Mouse (Mus musculus) limb, embryonic 10.5 days (tissue): Measurements from ENCODE around the gene Snai1. TPM values are rescaled to one million over a fixed set of nuclear protein-coding genes. Genes with fewer than 3 reads are reported as not detected.

Experiments used
- DNase-seq: peaks from one replicate; pipeline ENCODE4 v3.0.0-alpha.2; 2017; ENCODE audit warnings: low spot score
- H3K27ac ChIP-seq: fragments of 300-500 bp; sonication (generic); 2 replicates; pipeline ENCODE4 v1.5.1; 2016; ENCODE audit warnings: mild to moderate bottlenecking
- H3K27me3 ChIP-seq: fragments of 300-500 bp; sonication (generic); 2 replicates; pipeline ENCODE4 v1.6.1; 2016; ENCODE audit warnings: low read depth, mild to moderate bottlenecking; ENCODE audit not compliant: poor library complexity, severe bottlenecking
- H3K36me3 ChIP-seq: fragments of 300-500 bp; sonication (generic); 2 replicates; pipeline ENCODE4 v1.6.1; 2016; ENCODE audit warnings: mild to moderate bottlenecking, moderate library complexity
- H3K4me1 ChIP-seq: fragments of 300-500 bp; sonication (generic); 2 replicates; pipeline ENCODE4 v1.6.1; 2016
- H3K4me3 ChIP-seq: fragments of 300-500 bp; sonication (generic); 2 replicates; pipeline ENCODE4 v1.5.1; 2016; ENCODE audit warnings: mild to moderate bottlenecking, moderate library complexity
- H3K9me3 ChIP-seq: fragments of 300-500 bp; sonication (generic); replicated peaks from 2 replicates; pipeline ENCODE4 v1.6.1; 2016; ENCODE audit warnings: mild to moderate bottlenecking
- WGBS: fragments of 180-500 bp; shearing (Covaris S2); methylation state at CpG from one replicate; pipeline ENCODE4 v1.1.7; 2016; 5-methylcytosine and 5-hydroxymethylcytosine counted together
- polyA plus RNA-seq: library from polyadenylated mRNA; unstranded; fragments of >200 nt; fragmentation: Nextera tagmentation; extraction: Ambion mirVana; gene quantifications from 2 replicates; pipeline ENCODE4 v1.2.1, GENCODE M21; 2016

Gene Snai1
- polyA plus RNA-seq, 1 experiment from 2014 or later = 94.9 TPM

- peak; percentile 50 for DNase-seq
- Histone ChIP-seq H3K9me3 (no peaks in the 10 kb centered on the region), H3K27ac (peak overlapping the region; percentile 88), H3K36me3 (peaks cover 24% of the 10 kb centered on the region), H3K27me3 (no peaks in the 10 kb centered on the region), H3K4me3 (0 out of 2 replicates have a peak overlapping the region, but pooled peaks have one; percentile 15), H3K4me1 (peaks cover 85% of the 10 kb centered on the region)
- whole genome bisulfite sequencing = 65% methylated on average over 18 of the region's 18 CpGs
These were observed 8.6 kb downstream of the Snai1 start for GRCm38 (mm10) chr2:167546447-167547195.

- Histone ChIP-seq H3K27me3 (no peaks in the 10 kb centered on the region), H3K9me3 (no peaks in the 10 kb centered on the region), H3K4me1 (peaks cover 81% of the 10 kb centered on the region), H3K36me3 (peaks cover 16% of the 10 kb centered on the region), H3K27ac (peak overlapping the region; percentile 88), H3K4me3 (no peak overlapping the region)
- no peak for DNase-seq
- 85% methylated on average over 8 of the region's 8 CpGs for WGBS
These were observed 9.4 kb downstream of the Snai1 start for GRCm38 (mm10) chr2:167547444-167547843.

- no peaks in the 10 kb centered on the region for H3K9me3 ChIP-seq
- H3K27me3 ChIP-seq = no peaks in the 10 kb centered on the region
- 91% methylated on average over 7 of the region's 7 CpGs for WGBS
- peaks cover 80% of the 10 kb centered on the region for H3K4me1 ChIP-seq
- no peak overlapping the region for H3K4me3 ChIP-seq
- peaks cover under 1% of the 10 kb centered on the region; the same call in 1 of the 2 replicates for H3K36me3 ChIP-seq
- H3K27ac ChIP-seq = peak overlapping the region; percentile 79
- no peak for DNase-seq
These were observed 11.0 kb downstream of the Snai1 start for GRCm38 (mm10) chr2:167548961-167549360.

DNA sequence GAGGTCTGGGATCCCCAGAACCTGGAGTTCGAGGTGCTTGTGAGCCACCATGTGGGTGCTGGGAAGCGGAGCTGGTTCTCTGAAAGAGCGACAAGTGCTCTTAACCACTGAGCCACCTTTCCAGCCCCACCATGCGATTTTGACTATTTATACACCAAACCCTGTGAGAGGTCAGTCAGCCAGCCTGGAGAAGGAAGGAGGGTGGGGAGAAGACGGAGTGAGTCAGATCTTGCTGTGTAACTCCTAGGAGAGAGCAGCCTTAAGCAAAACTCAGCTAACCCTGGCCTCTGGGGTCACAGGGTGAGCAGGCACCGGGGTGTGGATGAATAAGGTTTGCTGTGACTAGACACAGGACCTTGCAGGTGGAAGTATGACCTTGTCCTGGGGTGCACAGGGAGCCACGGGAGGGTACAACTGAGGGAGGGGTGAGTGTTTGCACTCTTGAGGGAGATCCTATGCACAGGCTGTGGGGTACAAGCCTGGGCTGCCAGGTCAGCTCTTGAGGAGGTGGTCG lies 12.4 kb downstream of the Snai1 start:
- H3K4me1 ChIP-seq = peaks cover 86% of the 10 kb centered on the region
- no peaks in the 10 kb centered on the region for H3K36me3 ChIP-seq
- H3K27ac ChIP-seq = peak overlapping the region; percentile 79
- H3K27me3 ChIP-seq = no peaks in the 10 kb centered on the region
- no peak overlapping the region for H3K4me3 ChIP-seq
- WGBS = 72% methylated on average over 8 of the region's 8 CpGs
- DNase-seq = no peak
- no peaks in the 10 kb centered on the region for H3K9me3 ChIP-seq

- no peaks in the 10 kb centered on the region for H3K9me3 ChIP-seq
- H3K4me1 ChIP-seq = peaks cover 86% of the 10 kb centered on the region
- H3K4me3 ChIP-seq = no peak overlapping the region
- no peaks in the 10 kb centered on the region for H3K36me3 ChIP-seq
- 84% methylated on average over 8 of the region's 8 CpGs for WGBS
- peak overlapping the region; percentile 69; the same call in 1 of the 2 replicates for H3K27ac ChIP-seq
- DNase-seq = no peak
- no peaks in the 10 kb centered on the region for H3K27me3 ChIP-seq
These were observed 13.4 kb downstream of the Snai1 start for GRCm38 (mm10) chr2:167551342-167551920.

DNA sequence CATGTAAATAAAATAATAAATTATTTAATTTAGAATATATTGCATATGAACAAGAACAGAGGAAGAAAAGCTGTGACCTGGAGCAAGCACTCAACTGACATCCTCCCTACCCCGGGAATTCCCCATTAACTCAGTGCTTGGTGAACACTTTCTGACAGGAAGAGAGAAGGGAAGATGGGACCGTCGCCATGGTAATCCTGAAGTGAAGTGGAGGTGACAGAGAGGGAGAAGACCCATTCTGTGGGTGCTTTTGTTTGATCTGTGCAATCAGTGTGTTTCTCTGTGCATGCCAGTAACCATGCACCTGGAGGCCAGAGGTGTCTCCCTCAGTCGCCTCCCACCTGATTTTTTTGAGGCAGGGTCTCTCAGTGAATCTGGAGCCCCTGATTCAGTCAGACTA lies 14.3 kb downstream of the Snai1 start:
- Histone ChIP-seq H3K4me3 (no peak overlapping the region), H3K27me3 (no peaks in the 10 kb centered on the region), H3K36me3 (no peaks in the 10 kb centered on the region), H3K4me1 (peaks cover 77% of the 10 kb centered on the region), H3K27ac (peak overlapping the region; percentile 84), H3K9me3 (no peaks in the 10 kb centered on the region)
- no peak for DNase-seq
- 85% methylated on average over 4 of the region's 4 CpGs for WGBS

- Histone ChIP-seq H3K27me3 (no peaks in the 10 kb centered on the region), H3K9me3 (no peaks in the 10 kb centered on the region), H3K4me1 (peaks cover 70% of the 10 kb centered on the region), H3K4me3 (no peak overlapping the region), H3K27ac (peak overlapping the region; percentile 84), H3K36me3 (no peaks in the 10 kb centered on the region)
- peak; percentile 72 for DNase-seq
- 9% methylated on average over 11 of the region's 11 CpGs for WGBS
These were observed 15.0 kb downstream of the Snai1 start for GRCm38 (mm10) chr2:167552927-167553402.

DNA sequence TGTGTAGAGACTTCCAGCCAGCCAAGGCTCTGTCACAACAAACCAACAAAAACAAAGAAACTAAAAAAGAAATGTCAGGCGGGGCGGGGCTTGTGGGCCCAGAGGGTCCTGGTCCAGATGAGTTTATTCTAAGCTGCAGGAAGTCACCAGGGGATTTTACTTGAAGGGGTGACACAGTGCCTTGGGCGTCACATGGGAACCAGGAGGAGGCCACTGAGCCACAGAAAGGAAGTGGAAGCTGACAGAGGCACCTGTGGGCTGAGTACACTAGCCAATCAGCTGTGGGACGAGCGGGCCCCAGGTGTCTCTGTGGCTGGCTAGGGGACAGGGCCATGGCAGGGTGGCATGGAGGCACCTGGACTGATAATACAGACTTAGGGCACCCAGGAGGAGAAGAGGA lies 17.8 kb downstream of the Snai1 start:
- H3K36me3 ChIP-seq = no peaks in the 10 kb centered on the region
- no peak overlapping the region; the same call in 1 of the 2 replicates for H3K4me3 ChIP-seq
- H3K27ac ChIP-seq = peak overlapping the region; percentile 84; the same call in 1 of the 2 replicates
- no peak for DNase-seq
- no peaks in the 10 kb centered on the region for H3K9me3 ChIP-seq
- WGBS = 85% methylated on average over 5 of the region's 5 CpGs
- 0 out of 2 replicates have a peak, but pooled peaks cover 3% of the 10 kb centered on the region for H3K27me3 ChIP-seq
- H3K4me1 ChIP-seq = peaks cover 73% of the 10 kb centered on the region

GRCm38 (mm10) chr2:167559413-167559812 lies 21.4 kb downstream of the Snai1 start:
- 0 out of 2 replicates have a peak, but pooled peaks cover 8% of the 10 kb centered on the region for H3K27me3 ChIP-seq
- no peaks in the 10 kb centered on the region for H3K9me3 ChIP-seq
- H3K36me3 ChIP-seq = no peaks in the 10 kb centered on the region
- peak; percentile 59 for DNase-seq
- peaks cover 78% of the 10 kb centered on the region for H3K4me1 ChIP-seq
- peak overlapping the region; percentile 87 for H3K27ac ChIP-seq
- WGBS = 16% methylated on average over 27 of the region's 27 CpGs
- H3K4me3 ChIP-seq = peak overlapping the region; percentile 26

DNA sequence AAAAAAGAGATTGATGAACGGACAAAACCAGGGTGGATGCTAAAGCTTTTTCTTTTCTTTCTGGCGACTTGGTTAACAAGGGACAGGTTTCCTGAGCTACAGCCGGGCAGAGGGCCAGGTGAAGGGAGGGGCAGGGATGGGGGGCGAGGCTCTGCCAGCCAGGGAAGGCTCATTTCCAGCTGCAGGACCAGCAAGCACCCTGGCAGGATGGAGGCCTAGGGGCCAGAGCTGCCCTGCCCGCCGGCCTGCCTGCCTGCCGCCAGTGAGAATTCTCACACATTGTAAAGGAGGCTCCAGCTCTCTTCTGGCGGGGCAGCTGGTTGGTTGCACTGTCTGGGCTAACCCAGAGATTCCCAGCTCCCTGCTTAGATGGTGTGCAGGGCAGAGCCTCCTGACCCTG lies 24.1 kb downstream of the Snai1 start:
- Histone ChIP-seq H3K27ac (peak overlapping the region; percentile 89), H3K27me3 (0 out of 2 replicates have a peak, but pooled peaks cover 8% of the 10 kb centered on the region), H3K4me1 (peaks cover 82% of the 10 kb centered on the region), H3K9me3 (no peaks in the 10 kb centered on the region), H3K4me3 (peak overlapping the region; percentile 25), H3K36me3 (no peaks in the 10 kb centered on the region)
- peak; percentile 53 for DNase-seq
- 19% methylated on average over 8 of the region's 8 CpGs for WGBS

DNA sequence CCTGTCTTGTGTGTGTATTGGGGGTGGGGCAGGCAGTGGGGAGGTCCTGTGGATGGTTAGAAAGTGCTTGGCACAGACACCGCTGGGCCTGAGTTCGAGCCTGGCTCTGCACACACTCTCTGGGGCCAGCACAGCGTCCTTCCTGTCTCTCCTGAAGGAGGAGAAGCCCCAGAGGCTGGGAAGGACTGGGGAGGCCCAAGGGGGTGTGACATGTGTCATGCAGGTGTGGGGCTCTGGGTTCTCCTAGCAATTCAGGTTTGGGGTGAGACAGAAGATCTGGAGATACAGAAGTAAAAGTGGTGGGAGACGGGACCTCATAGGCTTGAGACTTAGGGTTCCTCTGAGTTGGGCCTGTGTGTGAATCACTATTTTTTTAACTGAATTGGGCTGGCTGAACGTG lies 25.0 kb downstream of the Snai1 start:
- Histone ChIP-seq H3K4me3 (no peak overlapping the region), H3K27me3 (0 out of 2 replicates have a peak, but pooled peaks cover 8% of the 10 kb centered on the region), H3K9me3 (no peaks in the 10 kb centered on the region), H3K36me3 (no peaks in the 10 kb centered on the region), H3K27ac (peak overlapping the region; percentile 89), H3K4me1 (peaks cover 84% of the 10 kb centered on the region)
- 52% methylated on average over 5 of the region's 5 CpGs for WGBS
- DNase-seq = peak; percentile 59

DNA sequence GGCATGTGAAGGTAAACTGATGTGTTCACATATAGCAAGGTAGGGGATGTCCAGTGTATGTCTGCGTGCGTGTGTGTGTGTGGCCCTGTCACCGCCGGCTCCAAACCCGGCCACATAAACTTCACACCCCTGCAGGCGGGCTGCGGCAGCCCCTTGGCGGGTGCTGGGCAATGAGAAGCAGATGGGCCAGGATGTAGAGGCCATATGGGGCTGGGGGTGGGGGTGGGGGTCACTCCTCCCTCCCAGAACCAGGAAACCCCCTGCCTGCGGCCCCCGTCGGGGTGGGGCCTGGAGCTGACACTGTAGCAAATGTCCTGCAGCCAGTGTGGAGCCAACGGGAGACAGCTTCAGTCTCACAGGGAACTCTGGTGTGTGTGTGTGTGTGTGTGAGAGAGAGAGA lies 25.7 kb downstream of the Snai1 start:
- peak overlapping the region; percentile 27 for H3K4me3 ChIP-seq
- H3K9me3 ChIP-seq = no peaks in the 10 kb centered on the region
- 5% methylated on average over 12 of the region's 12 CpGs for WGBS
- DNase-seq = peak; percentile 91
- no peaks in the 10 kb centered on the region for H3K36me3 ChIP-seq
- H3K27ac ChIP-seq = peak overlapping the region; percentile 89
- peaks cover 84% of the 10 kb centered on the region for H3K4me1 ChIP-seq
- 0 out of 2 replicates have a peak, but pooled peaks cover 5% of the 10 kb centered on the region for H3K27me3 ChIP-seq
